Mouse (Mus musculus) left cerebral cortex, adult 8-10 months (tissue): Measurements from ENCODE around the gene Gnl3. TPM values are rescaled to one million over a fixed set of nuclear protein-coding genes. Genes with fewer than 3 reads are reported as not detected.

Source experiments
- total RNA-seq, 4 experiments: library from RNA; stranded (reverse); gene quantifications; 2 replicates each; pipeline ENCODE4 v1.2.4; 2022

Gnl3 gene
- total RNA-seq, 4 experiments from 2014 or later = 43.5 to 58.8 (median 49.6) TPM

Other genes with a start within 250 kb of the Gnl3 start
- 10 to 100 TPM; 24.3 to 28.8 (median 25.5) TPM for gene Tmem110, start 193.6 kb downstream of the Gnl3 start, total RNA-seq
- 1 to 10 TPM; 2.1 to 4.1 (median 2.2) TPM for gene Mustn1, start 140.0 kb downstream of the Gnl3 start, total RNA-seq
- under 1 TPM in 2 of 4 experiments, not detected in 2; 0.16 to 0.35 TPM for gene Itih4, start 132.7 kb downstream of the Gnl3 start, total RNA-seq
- 10 to 100 TPM; 32.1 to 49.7 (median 37.8) TPM for gene Itih3, start 95.4 kb downstream of the Gnl3 start, total RNA-seq
- gene Itih1, start 75.9 kb downstream of the Gnl3 start, total RNA-seq = not detected
- 10 to 100 TPM; 16.4 to 19.4 (median 18.6) TPM for gene Nek4, start 67.8 kb downstream of the Gnl3 start, total RNA-seq
- gene Glt8d1, start 17.8 kb downstream of the Gnl3 start, total RNA-seq = 10 to 100 TPM; 30.9 to 38.6 (median 32.5) TPM
- 100 to 1,000 TPM; 166 to 179 (median 173) TPM for gene Spcs1, start 17.5 kb downstream of the Gnl3 start, total RNA-seq
- gene Pbrm1, start within 50 bp of the Gnl3 start, total RNA-seq = 10 to 100 TPM; 51.1 to 56.1 (median 52.0) TPM
- 10 to 100 TPM; 26.5 to 30.6 (median 28.0) TPM for gene Smim4, start 109.8 kb upstream of the Gnl3 start, total RNA-seq
- gene Nt5dc2, start 111.9 kb upstream of the Gnl3 start, total RNA-seq = 1 to 10 TPM; 3.0 to 4.1 (median 3.8) TPM
- 10 to 100 TPM; 18.7 to 28.1 (median 22.2) TPM for gene Stab1, start 149.5 kb upstream of the Gnl3 start, total RNA-seq
- 10 to 100 TPM; 19.5 to 22.6 (median 19.7) TPM for gene Tnnc1, start 189.2 kb upstream of the Gnl3 start, total RNA-seq
- 100 to 1,000 TPM; 363 to 424 (median 392) TPM for gene Nisch, start 197.8 kb upstream of the Gnl3 start, total RNA-seq
- 1 to 10 TPM; 5.0 to 6.0 (median 5.7) TPM for gene Sema3g, start 198.7 kb upstream of the Gnl3 start, total RNA-seq
- gene Phf7, start 232.2 kb upstream of the Gnl3 start, total RNA-seq = 1 to 10 TPM; 5.1 to 6.3 (median 5.7) TPM
- gene Bap1, start 232.3 kb upstream of the Gnl3 start, total RNA-seq = 100 to 1,000 TPM; 131 to 140 (median 137) TPM